Mouse (Mus musculus) myocyte (in vitro differentiated cells): ENCODE measurements around the gene Etv6. TPM values are rescaled to one million over a fixed set of nuclear protein-coding genes. Genes with fewer than 3 reads are reported as not detected.

Source experiments
- H3K27me3 ChIP-seq: one replicate; pipeline ENCODE4 v1.6.1; 2011; ENCODE audit not compliant: control insufficient read depth, insufficient read depth, insufficient read length
- H3K36me3 ChIP-seq: one replicate; pipeline ENCODE4 v1.6.1; 2011; ENCODE audit not compliant: control insufficient read depth, insufficient read depth
- H3K4me2 ChIP-seq: one replicate; pipeline ENCODE4 v1.6.1; 2011; ENCODE audit warnings: low read depth, control low read depth
- H3K4me3 ChIP-seq: one replicate; pipeline ENCODE4 v1.5.1; 2011; ENCODE audit warnings: mild to moderate bottlenecking, control low read depth, moderate library complexity
- H3K79me2 ChIP-seq: one replicate; pipeline ENCODE4 v1.6.1; 2011; ENCODE audit not compliant: control insufficient read depth, insufficient read depth
- H3ac ChIP-seq: one replicate; pipeline ENCODE4 v1.6.1; 2011; ENCODE audit not compliant: control insufficient read depth, insufficient read length
- CEBPB ChIP-seq: IDR thresholded peaks from 2 replicates; pipeline ENCODE4 v1.6.1; 2011; ENCODE audit warnings: mild to moderate bottlenecking, moderate library complexity; ENCODE audit not compliant: poor library complexity, insufficient read depth, severe bottlenecking
- E2F4 ChIP-seq: IDR thresholded peaks from one replicate; pipeline ENCODE4 v1.6.1; 2011; ENCODE audit warnings: mild to moderate bottlenecking, control low read depth, moderate library complexity; ENCODE audit not compliant: insufficient read depth
- MAX ChIP-seq: IDR thresholded peaks from one replicate; pipeline ENCODE4 v1.6.1; 2011; ENCODE audit warnings: low read depth, mild to moderate bottlenecking, control low read depth
- MYOD1 ChIP-seq, 3 experiments: IDR thresholded peaks; one replicate each; pipeline ENCODE4 v1.6.1; 2011; ENCODE audit warnings: control low read depth in 2 of 3, low read depth in 2 of 3, mild to moderate bottlenecking in 2 of 3, moderate library complexity in 1 of 3; ENCODE audit not compliant: insufficient read length in 2 of 3, control insufficient read depth in 1 of 3
- MYOG ChIP-seq, 3 experiments: IDR thresholded peaks; one replicate each; pipeline ENCODE4 v1.6.1; 2011; ENCODE audit warnings: control low read depth in 2 of 3, low read depth in 2 of 3, mild to moderate bottlenecking in 2 of 3; ENCODE audit not compliant: insufficient read length in 2 of 3, control insufficient read depth in 1 of 3, insufficient read depth in 1 of 3
- POLR2A ChIP-seq: IDR thresholded peaks from one replicate; pipeline ENCODE4 v1.6.1; 2011; ENCODE audit warnings: low read depth, mild to moderate bottlenecking, control low read depth, moderate library complexity; ENCODE audit not compliant: insufficient read length
- POLR2AphosphoS2 ChIP-seq: IDR thresholded peaks from one replicate; pipeline ENCODE4 v1.6.1; 2011; ENCODE audit warnings: low read depth, control low read depth; ENCODE audit not compliant: insufficient read length
- REST ChIP-seq: IDR thresholded peaks from one replicate; pipeline ENCODE4 v1.6.1; 2011; ENCODE audit warnings: mild to moderate bottlenecking, control low read depth, moderate library complexity; ENCODE audit not compliant: insufficient read depth, insufficient read length
- SRF ChIP-seq: IDR thresholded peaks from one replicate; pipeline ENCODE4 v1.6.1; 2011; ENCODE audit warnings: low read depth; ENCODE audit not compliant: control insufficient read depth, insufficient read length
- TCF12 ChIP-seq: IDR thresholded peaks from one replicate; pipeline ENCODE4 v1.6.1; 2011; ENCODE audit warnings: mild to moderate bottlenecking, control low read depth; ENCODE audit not compliant: poor library complexity, insufficient read depth, severe bottlenecking
- TCF3 ChIP-seq: IDR thresholded peaks from one replicate; pipeline ENCODE4 v1.6.1; 2011; ENCODE audit warnings: low read depth, control low read depth; ENCODE audit not compliant: insufficient read length
- USF1 ChIP-seq: IDR thresholded peaks from one replicate; pipeline ENCODE4 v1.6.1; 2011; ENCODE audit warnings: low read depth, mild to moderate bottlenecking, control low read depth, moderate library complexity
- polyA plus RNA-seq: library from polyadenylated mRNA; unstranded; fragments of >200 nt; fragmentation: generic; extraction: Trizol; gene quantifications from one replicate; pipeline ENCODE4 v1.2.1, GENCODE M21; 2012; ENCODE audit warnings: missing spikeins

Etv6 gene
- polyA plus RNA-seq, 1 experiment, result 6.8 TPM

- no peaks in the 10 kb centered on the region for H3K27me3 ChIP-seq
- peaks cover 17% of the 10 kb centered on the region for H3K79me2 ChIP-seq
- no peaks in the 10 kb centered on the region for H3K36me3 ChIP-seq
- H3K4me2 ChIP-seq, result peak overlapping the region; percentile 73
- H3K4me3 ChIP-seq, result no peak overlapping the region
- TF ChIP-seq MAX (no peak), MYOG (IDR thresholded peaks at IDR 0.05; ENCODE audit: control insufficient read depth in 1 of 3, insufficient read depth in 1 of 3, insufficient read length in 2 of 3, low read depth in 2 of 3) (no peak), MYOD1 (IDR thresholded peaks at IDR 0.05; ENCODE audit: control insufficient read depth in 1 of 3, insufficient read length in 2 of 3, low read depth in 2 of 3) (no peak), POLR2A (no peak)
- H3ac ChIP-seq, result no peak overlapping the region
These were observed 47.9 kb downstream of the Etv6 start for GRCm38 (mm10) chr6:134083428-134083827.

DNA sequence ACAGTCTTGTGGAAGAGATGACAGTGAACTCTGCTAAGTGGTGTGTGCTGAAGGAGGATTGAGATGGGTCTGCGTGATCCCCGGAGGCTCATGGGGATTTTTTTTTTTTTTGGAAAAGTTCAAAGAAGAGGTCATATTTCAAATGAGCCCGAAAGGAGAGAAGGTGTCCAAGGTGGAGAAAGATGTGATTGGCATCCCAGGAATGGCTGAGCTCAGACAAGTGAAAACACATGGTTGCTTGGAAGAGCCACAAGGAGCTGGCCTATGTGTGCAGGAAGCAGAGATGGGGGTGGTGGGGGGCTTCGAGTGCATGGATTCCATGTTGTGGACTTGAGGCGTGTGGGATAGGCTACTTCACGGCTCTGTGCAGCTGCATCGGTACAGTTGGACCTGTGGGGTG is 50.9 kb downstream of the Etv6 start:
- Histone ChIP-seq H3K27me3 (no peaks in the 10 kb centered on the region), H3K36me3 (no peaks in the 10 kb centered on the region), H3ac (no peak overlapping the region), H3K4me3 (no peak overlapping the region), H3K4me2 (no peak overlapping the region), H3K79me2 (peaks cover 22% of the 10 kb centered on the region)
- TF ChIP-seq POLR2AphosphoS2, result no peak
- TF ChIP-seq REST, result no peak
- TF ChIP-seq MYOG (IDR thresholded peaks at IDR 0.05; ENCODE audit: control insufficient read depth in 1 of 3, insufficient read depth in 1 of 3, insufficient read length in 2 of 3, low read depth in 2 of 3), result no peak
- TF ChIP-seq TCF12, result no peak
- TF ChIP-seq MYOD1 (IDR thresholded peaks at IDR 0.05; ENCODE audit: control insufficient read depth in 1 of 3, insufficient read length in 2 of 3, low read depth in 2 of 3), result no peak
- no peak for TF ChIP-seq E2F4
- no peak for TF ChIP-seq POLR2A
- TF ChIP-seq USF1, result no peak
- no peak for TF ChIP-seq SRF
- no peak for TF ChIP-seq CEBPB
- no peak for TF ChIP-seq MAX
- no peak for TF ChIP-seq TCF3

DNA sequence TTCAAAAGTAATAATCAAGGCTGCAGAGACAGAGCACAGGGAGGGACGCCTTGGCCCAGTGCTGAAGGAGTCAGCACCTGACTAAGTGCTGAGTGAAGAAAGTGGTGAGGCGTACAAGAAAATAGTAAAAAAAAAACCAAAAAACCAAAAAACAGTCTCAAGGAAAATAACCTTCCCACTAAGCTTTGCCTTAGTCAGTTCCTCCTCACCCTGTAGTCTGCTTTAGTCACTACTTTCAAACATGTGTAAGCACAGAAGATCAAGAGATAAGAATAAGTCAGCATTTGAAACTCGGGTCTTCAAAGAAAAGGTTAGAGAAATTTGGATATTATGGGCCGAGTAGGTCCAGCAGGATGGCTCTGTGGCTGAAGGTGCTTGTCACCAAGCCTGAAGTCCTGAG is 52.2 kb downstream of the Etv6 start:
- H3K4me3 ChIP-seq, result no peak overlapping the region
- no peaks in the 10 kb centered on the region for H3K36me3 ChIP-seq
- no peak overlapping the region for H3ac ChIP-seq
- no peak overlapping the region for H3K4me2 ChIP-seq
- TF ChIP-seq TCF12 (no peak), POLR2AphosphoS2 (no peak), E2F4 (no peak), TCF3 (no peak), SRF (no peak), MYOD1 (IDR thresholded peaks at IDR 0.05; ENCODE audit: control insufficient read depth in 1 of 3, insufficient read length in 2 of 3, low read depth in 2 of 3) (no peak), MYOG (IDR thresholded peaks at IDR 0.05; ENCODE audit: control insufficient read depth in 1 of 3, insufficient read depth in 1 of 3, insufficient read length in 2 of 3, low read depth in 2 of 3) (no peak)
- H3K27me3 ChIP-seq, result no peaks in the 10 kb centered on the region
- H3K79me2 ChIP-seq, result peaks cover 22% of the 10 kb centered on the region

GRCm38 (mm10) chr6:134089671-134090377 is 54.3 kb downstream of the Etv6 start:
- Histone ChIP-seq H3K4me3 (no peak overlapping the region), H3K36me3 (no peaks in the 10 kb centered on the region), H3ac (no peak overlapping the region), H3K27me3 (no peaks in the 10 kb centered on the region), H3K79me2 (peaks cover 18% of the 10 kb centered on the region), H3K4me2 (peak overlapping the region; percentile 41)
- TF ChIP-seq MYOG (IDR thresholded peaks at IDR 0.05; ENCODE audit: control insufficient read depth in 1 of 3, insufficient read depth in 1 of 3, insufficient read length in 2 of 3, low read depth in 2 of 3) (peak in 1 of 3 experiments; percentile 29), MAX (no peak), MYOD1 (IDR thresholded peaks at IDR 0.05; ENCODE audit: control insufficient read depth in 1 of 3, insufficient read length in 2 of 3, low read depth in 2 of 3) (peak in 1 of 3 experiments; percentile 41)

DNA sequence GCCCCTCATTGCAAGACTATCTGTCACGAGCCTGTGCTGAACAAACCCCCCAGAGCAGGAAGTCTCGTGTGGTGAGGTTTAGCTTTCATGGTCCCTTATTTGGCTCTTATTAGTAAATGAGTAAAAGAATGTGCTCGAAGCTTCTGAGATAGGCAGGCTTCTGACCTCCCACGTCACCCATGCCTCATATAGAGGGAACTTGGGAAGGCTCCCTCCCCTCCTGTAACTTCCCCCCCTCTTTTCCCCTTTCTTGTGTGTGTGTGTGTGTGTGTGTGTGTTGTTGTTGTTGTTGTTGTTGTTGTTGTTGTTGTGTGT is 54.8 kb downstream of the Etv6 start:
- Histone ChIP-seq H3K27me3 (no peaks in the 10 kb centered on the region), H3K36me3 (no peaks in the 10 kb centered on the region), H3K4me3 (no peak overlapping the region), H3K4me2 (peak overlapping the region; percentile 41), H3K79me2 (peaks cover 18% of the 10 kb centered on the region), H3ac (no peak overlapping the region)
- TF ChIP-seq MYOD1 (IDR thresholded peaks at IDR 0.05; ENCODE audit: control insufficient read depth in 1 of 3, insufficient read length in 2 of 3, low read depth in 2 of 3), result no peak
